Mouse (Mus musculus) hindbrain, embryonic 11.5 days (tissue): ENCODE results near the gene Eml5. TPM values are rescaled to one million over a fixed set of nuclear protein-coding genes. Genes with fewer than 3 reads are reported as not detected.

ENCODE experiments used
- ATAC-seq: fragments of 200-750 bp; cut with Nextera tagmentation; 2 replicates; pipeline ENCODE4 v1.8.0; 2017; ENCODE audit warnings: mild to moderate bottlenecking, moderate TSS enrichment, moderate library complexity; ENCODE audit not compliant: low FRiP score
- DNase-seq: peaks from one replicate; pipeline ENCODE4 v3.0.0-alpha.2; 2015; ENCODE audit warnings: low spot score
- H3K27ac ChIP-seq: fragments of 300-500 bp; sonication (generic); 2 replicates; pipeline ENCODE4 v1.5.1; 2014; ENCODE audit warnings: mild to moderate bottlenecking, low read depth, low read length
- H3K27me3 ChIP-seq: fragments of 300-500 bp; sonication (generic); 2 replicates; pipeline ENCODE4 v1.6.1; 2014; ENCODE audit warnings: mild to moderate bottlenecking, low read length, moderate library complexity, mixed read lengths; ENCODE audit not compliant: control insufficient read depth, insufficient read depth
- H3K36me3 ChIP-seq: fragments of 300-500 bp; sonication (generic); 2 replicates; pipeline ENCODE4 v1.6.1; 2014; ENCODE audit warnings: mild to moderate bottlenecking, low read length, moderate library complexity, mixed read lengths; ENCODE audit not compliant: control insufficient read depth, insufficient read depth
- H3K4me1 ChIP-seq: fragments of 300-500 bp; sonication (generic); replicated peaks from 2 replicates; pipeline ENCODE4 v1.6.1; 2014; ENCODE audit warnings: low read length, mixed read lengths; ENCODE audit not compliant: control insufficient read depth, insufficient read depth
- H3K4me2 ChIP-seq: fragments of 300-500 bp; sonication (generic); replicated peaks from 2 replicates; pipeline ENCODE4 v1.6.1; 2014; ENCODE audit warnings: mild to moderate bottlenecking, low read depth, low read length
- H3K4me3 ChIP-seq: fragments of 300-500 bp; sonication (generic); 2 replicates; pipeline ENCODE4 v1.5.1; 2014; ENCODE audit warnings: low read depth, low read length
- H3K9ac ChIP-seq: fragments of 300-500 bp; sonication (generic); 2 replicates; pipeline ENCODE4 v1.6.1; 2014; ENCODE audit warnings: low read depth, low read length
- H3K9me3 ChIP-seq: fragments of 300-500 bp; sonication (generic); 2 replicates; pipeline ENCODE4 v1.6.1; 2016; ENCODE audit warnings: low read length; ENCODE audit not compliant: control insufficient read depth
- WGBS: fragments of 180-500 bp; shearing (Covaris S2); extraction: QIAGEN DNeasy Blood & Tissue Kit; methylation state at CpG from one replicate; pipeline ENCODE4 v1.1.7; 2014; 5-methylcytosine and 5-hydroxymethylcytosine counted together
- polyA plus RNA-seq: library from polyadenylated mRNA; unstranded; fragments of >200 nt; fragmentation: Nextera tagmentation; extraction: Ambion mirVana; gene quantifications from 2 replicates; pipeline ENCODE4 v1.2.1, GENCODE M21; 2014

The Eml5 gene
- polyA plus RNA-seq, 1 experiment from 2014 or later, result 21.9 TPM

- ATAC-seq, result no peak
- WGBS, result 68% methylated on average over 2 of the region's 2 CpGs
Observed at GRCm38 (mm10) chr12:98820781-98821180, 80.5 kb downstream of the Eml5 start.

GRCm38 (mm10) chr12:98804078-98804748, 97.1 kb downstream of the Eml5 start:
- H3K9ac ChIP-seq, result no peak overlapping the region
- DNase-seq (no peak), ATAC-seq (no peak)
- no peak overlapping the region for H3K27ac ChIP-seq
- no peaks in the 10 kb centered on the region for H3K4me1 ChIP-seq
- H3K27me3 ChIP-seq, result no peaks in the 10 kb centered on the region
- H3K36me3 ChIP-seq, result no peaks in the 10 kb centered on the region
- WGBS, result 87% methylated on average over 3 of the region's 3 CpGs
- H3K4me2 ChIP-seq, result no peak overlapping the region
- no peak overlapping the region for H3K4me3 ChIP-seq
- no peaks in the 10 kb centered on the region for H3K9me3 ChIP-seq

More at GRCm38 (mm10) chr12:98820781-98821180, 80.5 kb downstream of the Eml5 start:
- H3K4me1 ChIP-seq, result no peaks in the 10 kb centered on the region
- H3K36me3 ChIP-seq, result no peaks in the 10 kb centered on the region; the same call in 1 of the 2 replicates
- H3K9ac ChIP-seq, result no peak overlapping the region
- H3K4me2 ChIP-seq, result no peak overlapping the region
- no peaks in the 10 kb centered on the region for H3K27me3 ChIP-seq
- no peak overlapping the region for H3K4me3 ChIP-seq
- H3K27ac ChIP-seq, result no peak overlapping the region
- no peak for DNase-seq
- no peaks in the 10 kb centered on the region for H3K9me3 ChIP-seq

DNA sequence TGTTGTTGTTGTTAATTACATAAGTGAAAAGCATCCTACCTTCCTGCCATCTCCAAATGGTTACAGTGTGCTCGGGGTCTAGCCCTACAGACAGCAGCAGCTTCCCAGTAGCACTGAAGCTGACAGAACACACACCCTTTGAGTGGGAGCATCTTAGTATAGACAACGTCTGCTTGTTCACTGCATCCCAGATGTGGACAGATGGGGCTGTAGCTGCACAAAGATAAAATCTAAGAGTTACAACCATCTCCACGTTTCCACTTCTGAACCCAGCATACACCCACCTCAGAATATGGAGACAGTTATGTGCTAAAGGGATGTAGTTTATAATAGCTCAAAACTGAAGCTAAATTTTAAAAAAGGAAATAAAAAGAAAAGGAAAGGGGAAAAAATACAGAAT, 99.0 kb downstream of the Eml5 start:
- no peaks in the 10 kb centered on the region for H3K36me3 ChIP-seq
- ATAC-seq (no peak), DNase-seq (no peak)
- no peaks in the 10 kb centered on the region for H3K27me3 ChIP-seq
- no peak overlapping the region for H3K4me3 ChIP-seq
- H3K9ac ChIP-seq, result no peak overlapping the region
- no peaks in the 10 kb centered on the region for H3K9me3 ChIP-seq
- no peaks in the 10 kb centered on the region for H3K4me1 ChIP-seq
- no peak overlapping the region for H3K27ac ChIP-seq
- WGBS, result 82% methylated on average over 3 of the region's 3 CpGs
- H3K4me2 ChIP-seq, result no peak overlapping the region

GRCm38 (mm10) chr12:98800334-98800733, 101.0 kb downstream of the Eml5 start:
- Histone ChIP-seq H3K9ac (no peak overlapping the region), H3K27ac (no peak overlapping the region), H3K9me3 (no peaks in the 10 kb centered on the region), H3K36me3 (no peaks in the 10 kb centered on the region), H3K4me1 (no peaks in the 10 kb centered on the region), H3K27me3 (no peaks in the 10 kb centered on the region), H3K4me2 (no peak overlapping the region), H3K4me3 (no peak overlapping the region)
- ATAC-seq, result no peak
- DNase-seq, result no peak
- 90% methylated on average over 5 of the region's 5 CpGs for WGBS

DNA sequence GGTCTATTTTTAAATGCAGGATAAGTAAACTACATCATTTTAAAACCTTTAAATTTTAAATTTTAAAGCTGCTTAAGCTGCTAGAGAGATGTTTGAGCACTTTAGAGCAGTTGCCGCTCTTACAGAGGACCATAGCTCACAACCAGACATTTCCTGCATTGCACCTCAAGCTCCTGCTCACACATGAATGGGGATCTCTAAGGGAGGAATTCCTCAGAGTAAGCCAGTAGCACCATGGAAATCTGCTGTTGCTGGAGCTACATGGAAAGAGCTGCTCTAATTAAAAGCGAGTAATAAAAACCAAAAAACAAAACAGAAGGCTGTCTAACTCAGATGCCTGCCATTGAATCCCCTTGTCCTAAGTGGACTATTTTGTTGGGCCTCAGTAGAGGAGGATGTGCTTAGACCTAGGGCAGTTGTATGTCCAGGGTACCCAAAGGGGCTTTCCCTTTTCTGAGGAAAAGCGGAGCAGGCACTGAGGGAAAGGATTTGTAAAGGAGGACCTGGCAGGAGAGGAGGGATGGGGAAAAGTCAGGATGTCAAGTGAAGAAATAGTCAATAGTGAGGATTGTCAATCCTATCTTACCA, 105.5 kb downstream of the Eml5 start:
- Histone ChIP-seq H3K9ac (no peak overlapping the region), H3K9me3 (no peaks in the 10 kb centered on the region), H3K27me3 (no peaks in the 10 kb centered on the region), H3K4me1 (no peaks in the 10 kb centered on the region), H3K36me3 (peaks cover 4% of the 10 kb centered on the region; the same call in 1 of the 2 replicates), H3K27ac (no peak overlapping the region), H3K4me2 (no peak overlapping the region), H3K4me3 (no peak overlapping the region)
- DNase-seq (no peak), ATAC-seq (no peak)
- WGBS, result 94% methylated on average over 3 of the region's 3 CpGs

DNA sequence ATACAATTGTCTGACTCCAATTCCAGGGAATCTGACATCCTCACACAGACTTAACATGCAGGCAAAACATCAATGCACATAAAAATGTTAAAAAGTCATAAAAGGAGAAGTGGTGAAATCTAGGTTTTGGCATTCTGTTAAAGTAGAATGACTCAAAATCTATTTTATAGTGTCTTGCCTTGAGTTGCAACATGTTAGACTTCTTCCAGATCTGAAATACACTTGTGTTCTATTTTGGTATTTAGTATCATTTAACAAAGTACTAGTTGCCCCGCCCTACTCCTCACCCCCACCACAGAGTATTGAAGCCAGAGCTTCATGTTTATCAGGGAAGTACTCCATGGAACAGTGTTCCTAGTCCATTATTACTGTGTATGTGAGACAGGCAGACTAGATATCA, 117.0 kb downstream of the Eml5 start:
- H3K27ac ChIP-seq, result no peak overlapping the region
- H3K27me3 ChIP-seq, result no peaks in the 10 kb centered on the region
- no peaks in the 10 kb centered on the region for H3K4me1 ChIP-seq
- ATAC-seq, result no peak
- H3K4me2 ChIP-seq, result no peak overlapping the region
- H3K36me3 ChIP-seq, result peaks cover 20% of the 10 kb centered on the region
- 93% methylated on average over 1 of the region's 1 CpGs for WGBS
- H3K4me3 ChIP-seq, result no peak overlapping the region
- no peaks in the 10 kb centered on the region for H3K9me3 ChIP-seq
- H3K9ac ChIP-seq, result no peak overlapping the region
- no peak for DNase-seq

DNA sequence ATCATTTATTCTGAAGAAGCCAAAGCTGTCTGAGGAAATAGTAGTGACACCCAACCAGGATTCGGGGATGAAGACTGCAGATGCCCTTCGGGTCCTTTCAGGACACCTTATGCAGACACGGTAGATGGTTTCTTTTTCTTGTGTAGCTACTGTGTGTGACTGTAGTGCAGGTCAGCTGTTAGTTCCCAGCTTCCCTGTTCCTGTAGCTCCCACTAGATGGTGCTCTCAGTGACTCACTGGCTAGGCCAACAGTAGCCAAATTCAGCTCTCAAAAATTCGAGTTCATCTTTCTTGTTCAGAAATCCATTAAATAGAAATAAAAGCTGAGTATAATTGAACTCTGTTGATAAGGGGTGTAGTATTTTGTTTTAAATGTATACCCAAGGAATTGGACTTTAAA, 122.1 kb downstream of the Eml5 start:
- peaks cover 16% of the 10 kb centered on the region for H3K36me3 ChIP-seq
- no peak overlapping the region for H3K4me3 ChIP-seq
- H3K27me3 ChIP-seq, result no peaks in the 10 kb centered on the region
- no peak overlapping the region for H3K27ac ChIP-seq
- H3K9ac ChIP-seq, result no peak overlapping the region
- 86% methylated on average over 4 of the region's 4 CpGs for WGBS
- DNase-seq (peak; percentile 41), ATAC-seq (no peak)
- no peaks in the 10 kb centered on the region for H3K4me1 ChIP-seq
- H3K4me2 ChIP-seq, result no peak overlapping the region
- H3K9me3 ChIP-seq, result no peaks in the 10 kb centered on the region

DNA sequence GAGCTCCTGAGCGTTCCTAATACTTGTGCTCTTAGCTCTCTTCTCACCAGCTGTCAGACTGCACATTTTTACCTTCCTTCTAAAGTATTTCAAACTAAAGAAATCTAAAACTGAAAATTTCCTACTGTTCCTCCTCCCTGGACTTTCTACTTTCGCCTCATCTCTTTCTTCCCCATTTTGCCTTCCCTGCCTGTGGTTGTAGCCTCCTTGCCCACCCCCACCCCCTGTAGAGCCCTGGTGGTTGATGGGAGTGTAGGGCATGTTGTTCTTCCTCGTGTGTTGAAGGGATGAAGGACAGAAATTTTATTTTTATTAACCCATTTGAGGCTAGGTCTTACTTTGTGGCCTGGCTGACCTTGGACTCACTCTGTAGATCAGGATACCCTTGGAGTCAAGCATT, 123.8 kb downstream of the Eml5 start:
- Histone ChIP-seq H3K9ac (no peak overlapping the region), H3K4me1 (no peaks in the 10 kb centered on the region), H3K36me3 (peaks cover 14% of the 10 kb centered on the region), H3K27ac (no peak overlapping the region), H3K4me3 (no peak overlapping the region), H3K9me3 (no peaks in the 10 kb centered on the region), H3K4me2 (no peak overlapping the region), H3K27me3 (no peaks in the 10 kb centered on the region)
- 88% methylated on average over 3 of the region's 3 CpGs for WGBS
- ATAC-seq, result no peak
- no peak for DNase-seq

GRCm38 (mm10) chr12:98766241-98766640, 135.0 kb downstream of the Eml5 start:
- Histone ChIP-seq H3K27me3 (no peaks in the 10 kb centered on the region), H3K27ac (no peak overlapping the region), H3K9ac (no peak overlapping the region), H3K36me3 (peaks cover 9% of the 10 kb centered on the region; the same call in 1 of the 2 replicates), H3K4me3 (no peak overlapping the region), H3K4me2 (no peak overlapping the region), H3K9me3 (no peaks in the 10 kb centered on the region), H3K4me1 (no peaks in the 10 kb centered on the region)
- ATAC-seq, result no peak
- no peak for DNase-seq
- WGBS, result 97% methylated on average over 2 of the region's 2 CpGs
